Comparison of ENCODE assay signal across 10 mouse cellular contexts in genomic region chr15:100458055-100458454, GRCm38 (mm10). TPM values are rescaled to one million over a fixed set of nuclear protein-coding genes. Genes with fewer than 3 reads are reported as not detected.
DNase-seq lines count a peak whose midpoint lies in the region; TF ChIP-seq lines count a peak whose summit lies in the region.
"Had no signal": no experiment of that assay in that cellular context is flagged by ENCODE, and none has a peak within 500 bp of the region (broad histone marks: within the 10 kb centered on the region; RNA-seq: fewer than 3 reads in every experiment).

No protein-coding gene starts in this region.

- peaks cover 28% of the 10 kb centered on the region for H3K4me1 ChIP-seq in E14TG2a.4 (replicated peaks; ENCODE audit: low read depth, low read length)
- H3K4me1 ChIP-seq: neural tube, embryonic 12.5 days had no signal

- no peaks in the 10 kb centered on the region for H3K9me3 ChIP-seq in E14TG2a.4 (ENCODE audit: low read length)
- H3K9me3 ChIP-seq: neural tube, embryonic 12.5 days had no signal

- no peaks in the 10 kb centered on the region for H3K36me3 ChIP-seq in E14TG2a.4 (ENCODE audit: insufficient read depth, low read length)
- H3K36me3 ChIP-seq: neural tube, embryonic 12.5 days had no signal

- peak; percentile 57 for DNase-seq in layer of hippocampus, adult 11-12 months (ENCODE audit: low spot score)
- no peak for DNase-seq in layer of hippocampus, adult 9-11 months
- DNase-seq in adrenal gland, postnatal 10 days: peak; percentile 77
- peak; percentile 57 for DNase-seq in embryo, embryonic 11.5 days (ENCODE audit: low read depth, low spot score)
- DNase-seq in large intestine, adult 2 months (ENCODE audit: low read depth, low spot score): peak; percentile 51
- peak; percentile 50 to 70 for DNase-seq in natural killer cell, adult 2 months (ENCODE audit: low spot score in 2 of 2)
- no peak for DNase-seq in frontal cortex, postnatal 14 days (ENCODE audit: low spot score in 2 of 2)

- peak; percentile 53 for TF ChIP-seq CTCF in E14TG2a.4 (conservative IDR thresholded peaks at IDR 0.05; ENCODE audit: low read length)

- no peak overlapping the region for H3K4me3 ChIP-seq in E14TG2a.4 (replicated peaks; ENCODE audit: low read length)
- H3K4me3 ChIP-seq: neural tube, embryonic 12.5 days had no signal

- WGBS in large intestine, adult 2 months: 34% methylated on average over 10 of the region's 10 CpGs

- H3K27me3 ChIP-seq in E14TG2a.4 (ENCODE audit: insufficient read depth, low read length): peaks cover 13% of the 10 kb centered on the region
- H3K27me3 ChIP-seq: neural tube, embryonic 12.5 days had no signal

RNA-seq across cellular contexts. Expression of gene Letmd1, which starts 10.8 kb away (rescaled TPM):
- 100 to 1,000 TPM; 298 to 353 TPM for total RNA-seq in adrenal gland, postnatal 10 days (2021)
- polyA plus RNA-seq in large intestine, adult 2 months (2012; rRNA removed): 30.1 and 36.7 TPM in 2 replicates

RNA-seq across cellular contexts. Expression of gene Slc11a2, which starts 33.2 kb away (rescaled TPM):
- 10 to 100 TPM; 60.6 to 72.7 TPM for total RNA-seq in adrenal gland, postnatal 10 days (2021)
- 42.1 and 56.1 TPM in 2 replicates for polyA plus RNA-seq in large intestine, adult 2 months (2012; rRNA removed)

RNA-seq across cellular contexts. Expression of gene Gm5475, which starts 36.1 kb away (rescaled TPM):
- total RNA-seq in adrenal gland, postnatal 10 days (2021): under 1 TPM in 1 of 2 experiments, not detected in 1; 0.09 TPM
- 0.07 and 0.18 TPM in 2 replicates for polyA plus RNA-seq in large intestine, adult 2 months (2012; rRNA removed)
- total RNA-seq: gastrocnemius, postnatal 4 days had no signal

RNA-seq across cellular contexts. Expression of gene Csrnp2, which starts 37.2 kb away (rescaled TPM):
- total RNA-seq in adrenal gland, postnatal 10 days (2021): 1 to 10 TPM; 4.4 to 5.5 TPM
- 1.3 and 1.4 TPM in 2 replicates for polyA plus RNA-seq in large intestine, adult 2 months (2012; rRNA removed)

Comparison
In these comparisons a context has a peak if more than half of its experiments do, and no peak if none do; other contexts are left out.
1. DNase-seq: peak in layer of hippocampus, adult 11-12 months (single experiment), adrenal gland, postnatal 10 days (single experiment), embryo, embryonic 11.5 days (single experiment), large intestine, adult 2 months (single experiment) and natural killer cell, adult 2 months (2 of 2); none in layer of hippocampus, adult 9-11 months (single experiment) and frontal cortex, postnatal 14 days (0 of 2).